Mouse (Mus musculus): ENCODE data around the gene Adam19. TPM values are rescaled to one million over a fixed set of nuclear protein-coding genes. Genes with fewer than 3 reads are reported as not detected.
A peak's percentile ranks its signal among the peaks of the same experiment; 100 is the strongest.

Adam19 gene
- polyA plus RNA-seq (2015; fragmentation: Nextera tagmentation; extraction: Ambion mirVana): 9.4 and 13.0 TPM in 2 replicates

DNA sequence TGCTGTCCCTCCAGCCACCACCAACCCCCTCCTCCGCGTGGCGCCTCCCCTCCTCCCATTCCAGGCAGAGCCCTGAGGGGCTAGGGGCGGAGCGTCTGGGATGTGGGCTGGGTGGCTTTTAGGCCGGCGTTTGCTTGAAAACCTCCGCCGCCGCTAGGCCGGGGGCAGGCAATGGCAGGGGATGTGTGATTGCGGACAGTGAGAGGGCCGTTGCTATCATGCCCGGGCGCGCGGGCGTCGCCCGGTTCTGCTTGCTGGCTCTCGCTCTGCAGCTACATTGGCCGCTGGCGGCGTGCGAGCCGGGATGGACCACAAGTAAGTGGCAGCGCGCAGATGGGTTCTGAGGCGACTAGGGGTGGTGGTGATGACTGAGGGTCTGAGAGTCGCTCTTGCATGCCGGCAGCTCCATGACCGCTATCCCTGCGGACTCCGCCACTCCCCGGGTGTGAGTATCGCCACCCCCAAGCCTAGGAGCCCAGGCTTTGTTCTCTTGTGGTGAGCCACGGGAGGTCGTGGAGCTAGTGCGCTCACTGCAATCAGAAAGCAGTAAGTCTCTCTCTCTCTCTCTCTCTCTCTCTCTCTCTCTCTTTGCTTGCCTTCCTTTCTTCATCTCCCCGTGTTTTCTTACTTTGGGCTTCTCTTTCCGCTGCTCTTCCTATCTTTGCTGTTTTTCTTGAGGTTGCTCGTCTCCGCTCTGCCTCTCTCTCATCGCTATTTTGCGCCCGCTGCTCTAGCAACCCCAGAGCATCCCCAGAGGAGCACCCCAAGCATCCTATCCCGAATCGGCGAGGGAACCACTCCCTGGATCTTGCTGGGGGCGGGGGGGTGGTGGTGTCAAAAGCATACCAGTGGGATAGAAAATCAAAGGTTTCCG is at the start of gene Adam19:
Gene Adam19, plus strand, starts transcription at position 97 of the 874 bp plus-strand sequence.
- Histone ChIP-seq H3K9me3 (ENCODE audit: control insufficient read depth, low read length) (no peaks in the 10 kb centered on the region), H3K27ac (ENCODE audit: low read depth, low read length) (peak within 1 kb of the TSS; percentile 88), H3K4me3 (ENCODE audit: low read length) (peak within 1 kb of the TSS; percentile 74), H3K4me2 (ENCODE audit: low read length) (peak within 1 kb of the TSS; percentile 84), H3K4me1 (ENCODE audit: control insufficient read depth, insufficient read depth, low read depth, low read length) (peaks cover 7% of the 10 kb centered on the region), H3K27me3 (replicated peaks; ENCODE audit: control insufficient read depth, insufficient read depth, low read length) (no peaks in the 10 kb centered on the region), H3K36me3 (ENCODE audit: control insufficient read depth, insufficient read depth, low read length) (no peaks in the 10 kb centered on the region), H3K9ac (ENCODE audit: low read depth, low read length) (peak within 1 kb of the TSS; percentile 91)
- under 1% methylated on average over 48 of the region's 51 CpGs for WGBS
- ATAC-seq: peak; percentile 91

DNA sequence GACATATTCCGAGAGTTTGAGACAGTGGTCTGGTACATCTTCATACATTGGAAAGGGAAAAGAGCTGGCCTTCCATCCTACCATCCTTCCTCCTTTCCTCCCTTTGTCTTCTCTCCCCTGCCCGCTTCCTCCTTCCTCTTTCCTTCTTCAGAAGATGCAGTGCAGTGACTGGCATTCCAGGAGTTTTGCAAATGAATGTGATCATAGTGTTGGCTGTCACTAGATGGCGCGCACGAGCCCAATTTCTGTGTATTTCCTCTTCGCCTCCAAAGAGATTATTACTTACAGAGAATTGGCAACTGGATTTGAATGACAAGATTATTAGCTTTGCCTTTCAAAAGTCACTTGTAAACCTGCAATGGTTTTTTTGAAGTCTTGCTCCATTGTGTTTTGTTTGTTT is 39.7 kb upstream of the Adam19 start:
- no peak overlapping the region for H3K27ac ChIP-seq (ENCODE audit: low read depth, low read length)
- no peak overlapping the region for H3K4me2 ChIP-seq (ENCODE audit: low read length)
- no peak for ATAC-seq
- no peaks in the 10 kb centered on the region for H3K9me3 ChIP-seq (ENCODE audit: control insufficient read depth, low read length)
- no peaks in the 10 kb centered on the region for H3K4me1 ChIP-seq (ENCODE audit: control insufficient read depth, insufficient read depth, low read depth, low read length)
- H3K27me3 ChIP-seq (replicated peaks; ENCODE audit: control insufficient read depth, insufficient read depth, low read length): no peaks in the 10 kb centered on the region
- whole genome bisulfite sequencing: 17% methylated on average over 6 of the region's 6 CpGs
- no peak overlapping the region for H3K4me3 ChIP-seq (ENCODE audit: low read length)
- H3K36me3 ChIP-seq (ENCODE audit: control insufficient read depth, insufficient read depth, low read length): no peaks in the 10 kb centered on the region
- H3K9ac ChIP-seq (ENCODE audit: low read depth, low read length): no peak overlapping the region

DNA sequence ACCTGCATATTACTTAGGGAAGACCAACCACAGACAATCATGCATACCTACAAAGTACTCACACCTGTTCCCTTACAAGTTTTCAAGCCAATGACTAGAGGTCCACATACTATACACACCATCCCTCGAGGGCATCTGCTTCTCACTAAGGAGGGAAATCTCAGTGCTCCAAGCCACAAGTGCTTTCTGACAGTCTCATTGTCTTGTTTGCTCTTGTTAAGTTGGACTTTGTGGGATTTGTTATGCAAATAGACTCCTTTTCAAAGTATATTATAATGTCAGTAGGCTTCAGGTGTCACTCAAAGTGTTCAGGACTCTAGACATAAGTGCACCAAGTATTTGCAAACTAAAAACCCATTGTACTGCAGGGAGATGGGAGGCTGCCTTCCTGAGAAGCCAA is 35.5 kb upstream of the Adam19 start:
- Histone ChIP-seq H3K36me3 (ENCODE audit: control insufficient read depth, insufficient read depth, low read length) (no peaks in the 10 kb centered on the region), H3K9ac (ENCODE audit: low read depth, low read length) (no peak overlapping the region), H3K27ac (ENCODE audit: low read depth, low read length) (no peak overlapping the region), H3K4me1 (ENCODE audit: control insufficient read depth, insufficient read depth, low read depth, low read length) (no peaks in the 10 kb centered on the region), H3K4me2 (ENCODE audit: low read length) (no peak overlapping the region), H3K4me3 (ENCODE audit: low read length) (no peak overlapping the region), H3K27me3 (replicated peaks; ENCODE audit: control insufficient read depth, insufficient read depth, low read length) (no peaks in the 10 kb centered on the region), H3K9me3 (ENCODE audit: control insufficient read depth, low read length) (no peaks in the 10 kb centered on the region)
- no peak for ATAC-seq
- WGBS: 67% methylated on average over 1 of the region's 1 CpGs

DNA sequence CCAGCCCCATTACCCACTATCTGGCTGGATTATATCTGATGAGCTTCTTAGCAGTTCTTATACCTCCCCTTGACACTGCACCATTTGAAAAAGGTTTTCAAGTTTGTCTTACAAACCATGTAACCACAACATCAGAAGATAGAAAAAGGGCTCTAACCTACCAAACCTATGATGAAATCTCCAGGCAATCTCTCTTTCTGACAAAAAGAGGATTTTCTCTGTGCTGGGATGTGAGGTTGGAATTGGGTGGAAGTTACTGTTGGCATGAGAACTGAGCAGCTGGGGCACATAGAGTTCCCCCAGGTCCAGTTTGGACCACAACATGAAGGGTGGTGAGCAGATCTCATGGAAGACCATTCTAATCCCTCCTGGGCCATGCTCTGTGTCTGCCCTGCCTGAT is 33.9 kb upstream of the Adam19 start:
- Histone ChIP-seq H3K4me2 (ENCODE audit: low read length) (no peak overlapping the region), H3K36me3 (ENCODE audit: control insufficient read depth, insufficient read depth, low read length) (no peaks in the 10 kb centered on the region), H3K27ac (ENCODE audit: low read depth, low read length) (no peak overlapping the region), H3K4me1 (ENCODE audit: control insufficient read depth, insufficient read depth, low read depth, low read length) (no peaks in the 10 kb centered on the region), H3K4me3 (ENCODE audit: low read length) (no peak overlapping the region), H3K27me3 (replicated peaks; ENCODE audit: control insufficient read depth, insufficient read depth, low read length) (no peaks in the 10 kb centered on the region), H3K9ac (ENCODE audit: low read depth, low read length) (no peak overlapping the region), H3K9me3 (ENCODE audit: control insufficient read depth, low read length) (no peaks in the 10 kb centered on the region)
- ATAC-seq: no peak

DNA sequence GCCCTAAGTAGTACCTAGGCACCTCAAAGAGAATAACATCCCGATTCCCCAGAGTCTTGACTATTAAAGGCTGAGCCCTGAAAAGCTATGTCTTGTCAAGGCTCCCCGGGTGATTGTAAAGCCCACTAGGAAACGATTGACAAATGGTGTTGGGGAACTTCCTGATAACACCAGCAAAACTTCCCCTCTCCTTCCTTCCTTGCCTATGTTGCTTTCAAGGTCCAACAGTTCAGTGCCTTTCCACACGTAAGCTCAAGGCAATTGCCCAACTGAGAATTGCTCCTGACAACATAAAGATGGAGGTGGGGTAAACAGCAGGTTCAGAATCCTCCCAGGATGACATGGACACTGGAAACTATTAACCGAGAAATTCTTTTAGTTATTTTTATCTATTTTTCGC is 32.8 kb upstream of the Adam19 start:
- Histone ChIP-seq H3K27ac (ENCODE audit: low read depth, low read length) (no peak overlapping the region), H3K9ac (ENCODE audit: low read depth, low read length) (no peak overlapping the region), H3K4me2 (ENCODE audit: low read length) (no peak overlapping the region), H3K4me3 (ENCODE audit: low read length) (no peak overlapping the region), H3K9me3 (ENCODE audit: control insufficient read depth, low read length) (no peaks in the 10 kb centered on the region), H3K4me1 (ENCODE audit: control insufficient read depth, insufficient read depth, low read depth, low read length) (no peaks in the 10 kb centered on the region), H3K36me3 (ENCODE audit: control insufficient read depth, insufficient read depth, low read length) (no peaks in the 10 kb centered on the region), H3K27me3 (replicated peaks; ENCODE audit: control insufficient read depth, insufficient read depth, low read length) (no peaks in the 10 kb centered on the region)
- no peak for ATAC-seq
- WGBS: 90% methylated on average over 6 of the region's 6 CpGs

DNA sequence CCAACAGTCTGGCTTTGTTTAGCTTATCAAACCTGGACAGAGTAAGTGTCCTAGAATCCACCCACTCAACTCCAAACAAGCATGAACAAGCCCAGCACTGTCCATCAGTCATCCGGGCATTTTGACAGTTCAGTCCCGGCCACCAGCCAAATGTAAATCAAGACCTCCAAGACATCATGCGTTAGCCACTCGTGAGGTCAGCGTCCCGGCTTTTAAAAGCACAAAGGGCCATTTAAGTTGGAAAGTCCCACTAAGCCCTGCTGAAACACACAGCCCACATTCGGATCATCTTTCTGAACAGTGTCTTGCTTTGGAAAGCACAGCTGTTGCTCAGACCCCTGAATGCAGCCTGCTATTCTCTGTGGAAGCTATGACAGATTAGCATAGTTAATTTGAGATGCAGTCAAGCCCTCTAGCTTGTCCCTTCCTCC is 29.8 kb upstream of the Adam19 start:
- H3K4me2 ChIP-seq (ENCODE audit: low read length): no peak overlapping the region
- no peaks in the 10 kb centered on the region; the same call in 1 of the 2 replicates for H3K4me1 ChIP-seq (ENCODE audit: control insufficient read depth, insufficient read depth, low read depth, low read length)
- no peak overlapping the region for H3K9ac ChIP-seq (ENCODE audit: low read depth, low read length)
- H3K27ac ChIP-seq (ENCODE audit: low read depth, low read length): no peak overlapping the region
- H3K4me3 ChIP-seq (ENCODE audit: low read length): no peak overlapping the region
- no peaks in the 10 kb centered on the region for H3K36me3 ChIP-seq (ENCODE audit: control insufficient read depth, insufficient read depth, low read length)
- 33% methylated on average over 7 of the region's 7 CpGs for WGBS
- no peaks in the 10 kb centered on the region for H3K27me3 ChIP-seq (replicated peaks; ENCODE audit: control insufficient read depth, insufficient read depth, low read length)
- ATAC-seq: peak; percentile 52; the same call in 1 of the 2 replicates
- H3K9me3 ChIP-seq (ENCODE audit: control insufficient read depth, low read length): no peaks in the 10 kb centered on the region

DNA sequence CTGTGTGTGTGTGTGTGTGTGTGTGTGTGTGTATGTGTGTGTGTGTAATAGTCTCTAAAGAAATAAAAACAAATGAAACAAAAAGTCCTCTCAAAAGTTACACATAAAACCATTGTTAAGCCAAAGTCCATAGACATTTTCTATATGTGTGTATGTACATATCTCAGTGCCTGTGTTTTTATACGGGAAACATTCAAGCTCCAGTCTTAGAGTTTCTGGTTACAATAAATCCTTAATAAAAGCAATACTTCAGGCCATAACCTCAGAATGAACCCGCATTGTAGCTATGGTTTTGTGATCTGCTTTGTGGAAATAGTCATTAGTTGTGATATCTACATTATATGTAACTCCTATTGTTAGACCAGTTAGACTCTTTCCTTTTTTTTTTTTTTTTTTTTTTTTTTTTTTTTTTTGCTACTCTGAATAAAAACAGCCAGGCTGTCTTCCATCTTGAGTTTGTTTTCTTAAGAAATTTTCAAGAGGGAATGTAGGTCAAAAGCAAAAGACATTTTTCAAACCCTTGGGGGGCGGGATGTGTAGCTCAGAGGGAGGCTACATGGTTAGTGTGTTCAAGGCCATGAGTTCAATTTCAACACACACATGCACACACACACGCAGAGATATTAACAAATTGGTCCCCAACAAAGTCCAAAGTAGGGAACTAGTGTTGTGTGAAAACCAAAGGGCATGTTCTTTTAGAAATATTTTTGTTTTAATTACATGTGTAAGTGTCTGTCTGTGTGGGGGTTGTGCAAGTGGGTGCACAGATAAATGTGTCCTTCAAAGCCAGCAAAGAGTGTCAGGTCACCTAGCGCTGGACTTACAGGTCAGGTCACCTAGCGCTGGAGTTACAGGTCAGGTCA is 27.6 kb upstream of the Adam19 start:
- Histone ChIP-seq H3K9me3 (ENCODE audit: control insufficient read depth, low read length) (no peaks in the 10 kb centered on the region), H3K9ac (ENCODE audit: low read depth, low read length) (no peak overlapping the region), H3K4me3 (ENCODE audit: low read length) (no peak overlapping the region), H3K4me2 (ENCODE audit: low read length) (no peak overlapping the region), H3K36me3 (ENCODE audit: control insufficient read depth, insufficient read depth, low read length) (no peaks in the 10 kb centered on the region), H3K27me3 (replicated peaks; ENCODE audit: control insufficient read depth, insufficient read depth, low read length) (no peaks in the 10 kb centered on the region), H3K27ac (ENCODE audit: low read depth, low read length) (no peak overlapping the region), H3K4me1 (ENCODE audit: control insufficient read depth, insufficient read depth, low read depth, low read length) (no peaks in the 10 kb centered on the region; the same call in 1 of the 2 replicates)
- 90% methylated on average over 6 of the region's 6 CpGs for WGBS
- no peak for ATAC-seq

DNA sequence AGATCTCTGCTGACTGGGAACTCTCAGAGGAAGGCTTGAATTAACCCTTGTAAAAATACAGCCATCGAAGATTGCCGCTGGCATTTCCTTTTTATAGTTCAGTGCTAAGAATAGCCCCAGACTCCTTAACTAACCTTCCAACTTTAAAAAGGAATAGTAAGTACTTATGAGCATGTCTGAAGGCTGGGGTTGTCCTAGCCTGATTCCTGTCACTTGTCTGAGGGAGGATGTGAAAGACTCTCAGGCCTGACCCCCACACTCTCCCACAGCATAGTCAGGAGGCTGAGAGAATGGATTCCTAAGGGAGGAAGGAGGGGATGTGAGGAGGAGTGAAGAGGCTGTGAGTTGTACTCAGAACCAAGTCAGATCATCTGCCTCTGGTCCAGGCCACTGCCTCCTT is 26.3 kb upstream of the Adam19 start:
- Histone ChIP-seq H3K4me2 (ENCODE audit: low read length) (no peak overlapping the region), H3K27me3 (replicated peaks; ENCODE audit: control insufficient read depth, insufficient read depth, low read length) (no peaks in the 10 kb centered on the region), H3K4me1 (ENCODE audit: control insufficient read depth, insufficient read depth, low read depth, low read length) (no peaks in the 10 kb centered on the region; the same call in 1 of the 2 replicates), H3K27ac (ENCODE audit: low read depth, low read length) (no peak overlapping the region), H3K9ac (ENCODE audit: low read depth, low read length) (no peak overlapping the region), H3K9me3 (ENCODE audit: control insufficient read depth, low read length) (no peaks in the 10 kb centered on the region), H3K36me3 (ENCODE audit: control insufficient read depth, insufficient read depth, low read length) (no peaks in the 10 kb centered on the region), H3K4me3 (ENCODE audit: low read length) (no peak overlapping the region)
- 75% methylated on average over 2 of the region's 2 CpGs for WGBS
- ATAC-seq: no peak

DNA sequence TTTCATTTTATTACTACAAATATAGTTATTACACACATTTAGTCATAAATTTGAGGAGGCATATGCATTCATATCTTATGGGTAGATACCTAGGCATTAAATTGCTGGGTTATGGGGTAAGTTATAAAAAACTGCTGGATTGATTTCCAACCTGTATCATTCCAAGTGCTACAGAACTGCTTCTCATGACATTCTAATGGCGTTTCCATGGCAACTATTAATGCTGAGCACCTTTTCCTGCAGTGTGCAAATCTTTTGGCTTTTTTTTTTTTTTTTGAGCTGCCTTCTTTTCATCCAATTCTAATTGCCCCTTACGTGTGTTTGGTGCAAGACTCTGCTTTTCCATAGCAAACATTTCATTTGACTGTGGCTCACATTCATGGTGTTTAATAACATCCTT is 25.8 kb upstream of the Adam19 start:
- no peaks in the 10 kb centered on the region for H3K9me3 ChIP-seq (ENCODE audit: control insufficient read depth, low read length)
- H3K27me3 ChIP-seq (replicated peaks; ENCODE audit: control insufficient read depth, insufficient read depth, low read length): no peaks in the 10 kb centered on the region
- WGBS: 64% methylated on average over 2 of the region's 2 CpGs
- H3K4me1 ChIP-seq (ENCODE audit: control insufficient read depth, insufficient read depth, low read depth, low read length): no peaks in the 10 kb centered on the region; the same call in 1 of the 2 replicates
- H3K27ac ChIP-seq (ENCODE audit: low read depth, low read length): no peak overlapping the region
- no peak overlapping the region for H3K4me3 ChIP-seq (ENCODE audit: low read length)
- no peak overlapping the region for H3K9ac ChIP-seq (ENCODE audit: low read depth, low read length)
- H3K36me3 ChIP-seq (ENCODE audit: control insufficient read depth, insufficient read depth, low read length): no peaks in the 10 kb centered on the region
- ATAC-seq: no peak
- H3K4me2 ChIP-seq (ENCODE audit: low read length): no peak overlapping the region

Measured in hindbrain, embryonic 16.5 days (tissue).